Mouse (Mus musculus) E14TG2a.4 (cell line): ENCODE results near the gene Ankrd42.
A peak's percentile ranks its signal among the peaks of the same experiment; 100 is the strongest.

Experiments used
- H3K27me3 ChIP-seq: 2 replicates; pipeline ENCODE4 v1.6.1; 2014; ENCODE audit warnings: low read length, control low read depth; ENCODE audit not compliant: insufficient read depth
- H3K36me3 ChIP-seq: 2 replicates; pipeline ENCODE4 v1.6.1; 2014; ENCODE audit warnings: low read length, control low read depth; ENCODE audit not compliant: insufficient read depth
- H3K4me1 ChIP-seq: replicated peaks from 2 replicates; pipeline ENCODE4 v1.6.1; 2014; ENCODE audit warnings: low read depth, low read length, control low read depth
- H3K4me3 ChIP-seq: replicated peaks from 2 replicates; pipeline ENCODE4 v1.5.1; 2014; ENCODE audit warnings: mild to moderate bottlenecking, low read length
- H3K9me3 ChIP-seq: 2 replicates; pipeline ENCODE4 v1.6.1; 2014; ENCODE audit warnings: low read length, control low read depth
- CTCF ChIP-seq: conservative IDR thresholded peaks from 2 replicates; pipeline ENCODE4 v1.5.1; 2014; ENCODE audit warnings: low read length
- NANOG ChIP-seq: IDR thresholded peaks from 2 replicates; pipeline ENCODE4 v1.6.1; 2014; ENCODE audit warnings: borderline replicate concordance, low read length, mixed read lengths
- POU5F1 ChIP-seq: IDR thresholded peaks from 2 replicates; pipeline ENCODE4 v1.6.1; 2014; ENCODE audit warnings: low read length, borderline replicate concordance

Gene Ankrd42

GRCm38 (mm10) chr7:92653329-92653728, 16.4 kb upstream of the Ankrd42 start:
- Histone ChIP-seq H3K27me3 (no peaks in the 10 kb centered on the region), H3K4me1 (peaks cover 25% of the 10 kb centered on the region), H3K36me3 (peaks cover 77% of the 10 kb centered on the region), H3K4me3 (no peak overlapping the region), H3K9me3 (no peaks in the 10 kb centered on the region)
- no peak for TF ChIP-seq POU5F1
- TF ChIP-seq CTCF = no peak
- no peak for TF ChIP-seq NANOG

GRCm38 (mm10) chr7:92647790-92648189, 10.8 kb upstream of the Ankrd42 start:
- TF ChIP-seq NANOG (no peak), CTCF (no peak), POU5F1 (no peak)
- H3K9me3 ChIP-seq = no peaks in the 10 kb centered on the region
- H3K36me3 ChIP-seq = peaks cover 83% of the 10 kb centered on the region
- H3K4me3 ChIP-seq = no peak overlapping the region
- no peaks in the 10 kb centered on the region for H3K4me1 ChIP-seq
- no peaks in the 10 kb centered on the region for H3K27me3 ChIP-seq

GRCm38 (mm10) chr7:92642358-92642757, 5.4 kb upstream of the Ankrd42 start:
- Histone ChIP-seq H3K4me1 (peaks cover 22% of the 10 kb centered on the region), H3K4me3 (no peak overlapping the region), H3K27me3 (no peaks in the 10 kb centered on the region), H3K9me3 (no peaks in the 10 kb centered on the region), H3K36me3 (peaks cover 81% of the 10 kb centered on the region)
- TF ChIP-seq POU5F1 (no peak), NANOG (no peak), CTCF (no peak)

- Histone ChIP-seq H3K4me1 (peaks cover 33% of the 10 kb centered on the region), H3K27me3 (peaks cover 25% of the 10 kb centered on the region), H3K4me3 (peak overlapping the region; percentile 90), H3K9me3 (no peaks in the 10 kb centered on the region), H3K36me3 (peaks cover 44% of the 10 kb centered on the region)
- TF ChIP-seq CTCF = no peak
- no peak for TF ChIP-seq POU5F1
- no peak for TF ChIP-seq NANOG
These were observed 1.1 kb upstream of the Ankrd42 start for GRCm38 (mm10) chr7:92638050-92638449.

GRCm38 (mm10) chr7:92636295-92637011, 489 bp downstream of the Ankrd42 start:
- H3K27me3 ChIP-seq = peaks cover 29% of the 10 kb centered on the region
- TF ChIP-seq POU5F1 (no peak), NANOG (no peak), CTCF (no peak)
- no peaks in the 10 kb centered on the region for H3K9me3 ChIP-seq
- peaks cover 33% of the 10 kb centered on the region for H3K4me1 ChIP-seq
- peaks cover 28% of the 10 kb centered on the region for H3K36me3 ChIP-seq
- H3K4me3 ChIP-seq = peak overlapping the region; percentile 90

GRCm38 (mm10) chr7:92630167-92630566, 6.8 kb downstream of the Ankrd42 start:
- Histone ChIP-seq H3K27me3 (peaks cover 15% of the 10 kb centered on the region), H3K36me3 (no peaks in the 10 kb centered on the region), H3K4me1 (no peaks in the 10 kb centered on the region), H3K9me3 (no peaks in the 10 kb centered on the region), H3K4me3 (no peak overlapping the region)
- no peak for TF ChIP-seq CTCF
- no peak for TF ChIP-seq NANOG

GRCm38 (mm10) chr7:92624488-92624887, 12.5 kb downstream of the Ankrd42 start:
- TF ChIP-seq NANOG (no peak), CTCF (peak; percentile 12)
- no peak overlapping the region for H3K4me3 ChIP-seq

GRCm38 (mm10) chr7:92610830-92611229, 26.1 kb downstream of the Ankrd42 start:
- Histone ChIP-seq H3K4me3 (no peak overlapping the region), H3K4me1 (0 out of 2 replicates have a peak, but pooled peaks cover 2% of the 10 kb centered on the region), H3K36me3 (no peaks in the 10 kb centered on the region), H3K9me3 (no peaks in the 10 kb centered on the region), H3K27me3 (no peaks in the 10 kb centered on the region)
- TF ChIP-seq NANOG (no peak), CTCF (no peak), POU5F1 (no peak)

More at GRCm38 (mm10) chr7:92624488-92624887, 12.5 kb downstream of the Ankrd42 start:
- no peaks in the 10 kb centered on the region for H3K36me3 ChIP-seq
- no peaks in the 10 kb centered on the region for H3K27me3 ChIP-seq
- H3K4me1 ChIP-seq = no peaks in the 10 kb centered on the region
- H3K9me3 ChIP-seq = no peaks in the 10 kb centered on the region

GRCm38 (mm10) chr7:92604961-92605360, 32.0 kb downstream of the Ankrd42 start:
- Histone ChIP-seq H3K4me3 (no peak overlapping the region), H3K4me1 (no peaks in the 10 kb centered on the region), H3K9me3 (no peaks in the 10 kb centered on the region), H3K27me3 (no peaks in the 10 kb centered on the region), H3K36me3 (no peaks in the 10 kb centered on the region)
- TF ChIP-seq CTCF (no peak), NANOG (no peak), POU5F1 (no peak)
